In the genomic region with DNA sequence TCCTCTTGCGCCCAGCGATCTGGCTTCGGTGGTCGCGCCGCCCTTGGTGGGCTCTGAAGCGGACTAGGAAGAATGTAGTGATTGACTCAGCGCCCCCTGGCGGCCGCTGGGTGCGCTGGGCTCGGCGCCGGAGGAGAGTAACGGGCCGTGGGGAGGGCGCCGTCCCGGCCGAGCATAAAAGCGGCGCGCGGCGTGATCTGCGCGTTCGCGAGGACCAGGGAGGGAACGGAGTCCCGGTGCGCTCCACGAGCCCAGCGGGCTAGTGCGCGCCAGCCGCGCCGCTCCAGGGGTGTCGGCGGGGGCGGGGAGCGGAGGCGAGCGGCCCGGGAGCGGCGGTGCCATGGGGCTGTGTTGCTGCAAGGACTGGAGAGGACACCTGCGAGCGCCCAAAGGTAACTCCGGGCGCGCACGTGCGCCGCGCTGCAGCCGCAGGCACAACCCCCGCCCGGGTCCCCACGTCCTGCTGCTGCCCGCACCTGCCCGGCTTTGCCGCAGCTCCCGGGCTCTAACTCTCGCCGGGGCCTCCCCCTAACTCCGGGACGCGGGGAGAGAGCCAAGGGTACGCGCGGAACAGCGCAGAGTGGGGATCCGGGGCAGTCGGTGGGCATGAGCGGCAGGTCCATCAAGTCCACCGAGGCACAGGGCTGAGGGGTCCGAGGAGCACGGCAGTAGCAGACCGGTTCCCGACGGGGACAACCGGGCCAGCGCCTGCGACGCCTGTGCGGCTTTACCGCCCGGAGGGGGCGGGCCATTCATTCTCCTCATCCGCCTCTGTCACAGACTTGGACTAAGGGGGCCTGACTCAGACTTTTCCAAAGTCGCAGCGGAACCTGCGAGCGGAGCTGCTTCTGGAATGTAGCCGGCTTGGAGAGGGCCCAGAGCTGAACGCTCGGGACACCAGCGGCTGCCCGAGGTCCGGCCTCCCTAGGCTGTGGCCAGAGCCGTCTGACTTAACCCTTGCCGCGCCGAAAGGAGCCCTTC, we compare ENCODE assay signal across 8 mouse cellular contexts.
DNase-seq lines count a peak whose midpoint lies in the region; ATAC-seq and TF ChIP-seq lines count a peak whose summit lies in the region.

No protein-coding gene starts in this region.

- no peak for TF ChIP-seq EP300 in liver, embryonic 14.5 days (IDR thresholded peaks at IDR 0.05; ENCODE audit: low read depth)

- H3K4me3 ChIP-seq in bone marrow, adult 2 months (replicated peaks; ENCODE audit: control insufficient read depth, low read depth, low read length) = peak overlapping the region; percentile 35
- H3K4me3 ChIP-seq in forebrain, embryonic 10.5 days = peak overlapping the region; percentile 67
- peak overlapping the region; percentile 68 for H3K4me3 ChIP-seq in heart, embryonic 15.5 days
- peak overlapping the region; percentile 63 for H3K4me3 ChIP-seq in kidney, postnatal 0 days (replicated peaks; ENCODE audit: low read depth, low read length)
- peak overlapping the region; percentile 48 to 57 for H3K4me3 ChIP-seq in liver, embryonic 14.5 days (ENCODE audit: insufficient read depth in 1 of 2, low read depth in 2 of 2, low read length in 2 of 2)
- H3K4me3 ChIP-seq in neural tube, embryonic 11.5 days (ENCODE audit: low read depth, low read length) = peak overlapping the region; percentile 54
- H3K4me3 ChIP-seq in stomach, embryonic 16.5 days (replicated peaks; ENCODE audit: low read length) = peak overlapping the region; percentile 65

- TF ChIP-seq CTCF in bone marrow, adult 2 months (IDR thresholded peaks at IDR 0.05; ENCODE audit: control insufficient read depth, insufficient read depth, low read length) = peak; percentile 65
- TF ChIP-seq CTCF in kidney, postnatal 0 days (IDR thresholded peaks at IDR 0.05; ENCODE audit: low read depth) = peak; percentile 78
- TF ChIP-seq CTCF in liver, embryonic 14.5 days (IDR thresholded peaks at IDR 0.05; ENCODE audit: low read depth) = peak; percentile 77

- peaks cover 84% of the 10 kb centered on the region for H3K27me3 ChIP-seq in forebrain, embryonic 10.5 days (ENCODE audit: poor library complexity, severe bottlenecking)
- H3K27me3 ChIP-seq in heart, embryonic 15.5 days = peaks cover 21% of the 10 kb centered on the region
- no peaks in the 10 kb centered on the region for H3K27me3 ChIP-seq in kidney, postnatal 0 days (ENCODE audit: insufficient read depth, low read length)
- H3K27me3 ChIP-seq in liver, embryonic 14.5 days (ENCODE audit: control insufficient read depth, insufficient read depth, low read length) = peaks cover 29% of the 10 kb centered on the region
- peaks cover 24% of the 10 kb centered on the region for H3K27me3 ChIP-seq in neural tube, embryonic 11.5 days (ENCODE audit: control insufficient read depth, insufficient read depth, low read length)
- 0 out of 2 replicates have a peak, but pooled peaks cover 3% of the 10 kb centered on the region for H3K27me3 ChIP-seq in stomach, embryonic 16.5 days (ENCODE audit: control insufficient read depth, insufficient read depth, low read length)

- peak overlapping the region; percentile 100 for H3K4me2 ChIP-seq in heart, embryonic 15.5 days
- H3K4me2 ChIP-seq in kidney, postnatal 0 days (ENCODE audit: low read length) = peak overlapping the region; percentile 100
- peak overlapping the region; percentile 67 for H3K4me2 ChIP-seq in liver, embryonic 14.5 days (ENCODE audit: low read depth)
- H3K4me2 ChIP-seq in neural tube, embryonic 11.5 days (ENCODE audit: low read depth) = peak overlapping the region; percentile 93
- H3K4me2 ChIP-seq in stomach, embryonic 16.5 days (ENCODE audit: low read depth, low read length) = peak overlapping the region; percentile 100

- H3K36me3 ChIP-seq in forebrain, embryonic 10.5 days (replicated peaks) = no peaks in the 10 kb centered on the region
- H3K36me3 ChIP-seq in heart, embryonic 15.5 days = no peaks in the 10 kb centered on the region
- no peaks in the 10 kb centered on the region for H3K36me3 ChIP-seq in kidney, postnatal 0 days (ENCODE audit: insufficient read depth, low read length)
- no peaks in the 10 kb centered on the region for H3K36me3 ChIP-seq in liver, embryonic 14.5 days (replicated peaks; ENCODE audit: control insufficient read depth, insufficient read depth, low read depth)
- H3K36me3 ChIP-seq in neural tube, embryonic 11.5 days (ENCODE audit: control insufficient read depth, insufficient read depth, low read length) = no peaks in the 10 kb centered on the region
- no peaks in the 10 kb centered on the region for H3K36me3 ChIP-seq in stomach, embryonic 16.5 days (ENCODE audit: control insufficient read depth, insufficient read depth, low read length)

- under 1% methylated on average over 106 of the region's 106 CpGs for WGBS in bone marrow, adult 2 months
- under 1% methylated on average over 106 of the region's 106 CpGs for WGBS in forebrain, embryonic 10.5 days
- under 1% methylated on average over 103 of the region's 106 CpGs for WGBS in heart, embryonic 15.5 days
- whole genome bisulfite sequencing in kidney, postnatal 0 days = under 1% methylated on average over 88 of the region's 106 CpGs
- WGBS in liver, embryonic 14.5 days (ENCODE audit: insufficient replicate concordance) = under 1% methylated on average over 95 of the region's 106 CpGs
- under 1% methylated on average over 100 of the region's 106 CpGs for WGBS in neural tube, embryonic 11.5 days
- under 1% methylated on average over 106 of the region's 106 CpGs for WGBS in stomach, embryonic 16.5 days

- no peak for TF ChIP-seq POLR2A in bone marrow, adult 2 months (IDR thresholded peaks at IDR 0.05; ENCODE audit: borderline replicate concordance, control insufficient read depth, low read depth, low read length)

- peak overlapping the region; percentile 66 for H3K9ac ChIP-seq in heart, embryonic 15.5 days
- H3K9ac ChIP-seq in kidney, postnatal 0 days (ENCODE audit: low read depth, low read length) = peak overlapping the region; percentile 57
- H3K9ac ChIP-seq in liver, embryonic 14.5 days (replicated peaks) = peak overlapping the region; percentile 23; the same call in 1 of the 2 replicates
- H3K9ac ChIP-seq in neural tube, embryonic 11.5 days (ENCODE audit: low read length) = peak overlapping the region; percentile 19
- H3K9ac ChIP-seq in stomach, embryonic 16.5 days (ENCODE audit: low read length) = peak overlapping the region; percentile 67

- no peak overlapping the region for H3K27ac ChIP-seq in bone marrow, adult 2 months (ENCODE audit: control insufficient read depth, insufficient read depth, low read depth, low read length, poor library complexity)
- peak overlapping the region; percentile 73 for H3K27ac ChIP-seq in forebrain, embryonic 10.5 days
- H3K27ac ChIP-seq in heart, embryonic 15.5 days = no peak overlapping the region
- peak overlapping the region; percentile 58 for H3K27ac ChIP-seq in kidney, postnatal 0 days
- no peak overlapping the region for H3K27ac ChIP-seq in liver, embryonic 14.5 days
- no peak overlapping the region for H3K27ac ChIP-seq in neural tube, embryonic 11.5 days (ENCODE audit: low read depth, low read length)
- peak overlapping the region; percentile 18; the same call in 1 of the 2 replicates for H3K27ac ChIP-seq in stomach, embryonic 16.5 days (ENCODE audit: low read length)

- DNase-seq in CD4-positive, CD25-positive, alpha-beta regulatory T cell, adult 2 months (ENCODE audit: low read depth, low spot score) = peak; percentile 64
- DNase-seq in forebrain, embryonic 10.5 days (ENCODE audit: extremely low spot score, low spot score) = peak; percentile 82
- peak; percentile 80 for DNase-seq in kidney, postnatal 0 days (ENCODE audit: low spot score)
- no peak for DNase-seq in liver, embryonic 14.5 days (ENCODE audit: low read depth in 3 of 3, low spot score in 3 of 3)
- peak; percentile 89 for DNase-seq in neural tube, embryonic 11.5 days (ENCODE audit: low spot score)

- ATAC-seq in heart, embryonic 15.5 days (replicated peaks; ENCODE audit: insufficient number of reproducible peaks, insufficient read depth, low FRiP score, low read depth) = peak; percentile 74
- peak; percentile 55 for ATAC-seq in kidney, postnatal 0 days (replicated peaks; ENCODE audit: low FRiP score, low read depth)
- ATAC-seq in liver, embryonic 14.5 days (ENCODE audit: insufficient read depth) = peak; percentile 53
- ATAC-seq in neural tube, embryonic 11.5 days (ENCODE audit: insufficient read depth, low FRiP score, low TSS enrichment) = peak; percentile 78
- ATAC-seq in stomach, embryonic 16.5 days (ENCODE audit: insufficient read depth, low FRiP score) = peak; percentile 63; the same call in 1 of the 2 replicates

- H3K4me1 ChIP-seq in bone marrow, adult 2 months (ENCODE audit: control insufficient read depth, insufficient read depth, low read length) = no peaks in the 10 kb centered on the region; the same call in 1 of the 2 replicates
- H3K4me1 ChIP-seq in forebrain, embryonic 10.5 days = peaks cover 44% of the 10 kb centered on the region
- H3K4me1 ChIP-seq in heart, embryonic 15.5 days (replicated peaks) = peaks cover 29% of the 10 kb centered on the region
- H3K4me1 ChIP-seq in kidney, postnatal 0 days (replicated peaks; ENCODE audit: insufficient read depth, low read length) = peaks cover 5% of the 10 kb centered on the region
- no peaks in the 10 kb centered on the region for H3K4me1 ChIP-seq in liver, embryonic 14.5 days (replicated peaks; ENCODE audit: control insufficient read depth in 2 of 2, insufficient read depth in 2 of 2, low read length in 1 of 2)
- H3K4me1 ChIP-seq in neural tube, embryonic 11.5 days (ENCODE audit: control insufficient read depth, insufficient read depth, low read length) = no peaks in the 10 kb centered on the region
- H3K4me1 ChIP-seq in stomach, embryonic 16.5 days (ENCODE audit: control insufficient read depth, insufficient read depth, low read length) = peaks cover 18% of the 10 kb centered on the region

- no peaks in the 10 kb centered on the region for H3K9me3 ChIP-seq in forebrain, embryonic 10.5 days
- H3K9me3 ChIP-seq in heart, embryonic 15.5 days (replicated peaks) = no peaks in the 10 kb centered on the region
- H3K9me3 ChIP-seq in kidney, postnatal 0 days (replicated peaks; ENCODE audit: low read length) = no peaks in the 10 kb centered on the region
- no peaks in the 10 kb centered on the region for H3K9me3 ChIP-seq in liver, embryonic 14.5 days (ENCODE audit: control insufficient read depth, low read length)
- no peaks in the 10 kb centered on the region for H3K9me3 ChIP-seq in neural tube, embryonic 11.5 days (ENCODE audit: control insufficient read depth, low read length)
- no peaks in the 10 kb centered on the region for H3K9me3 ChIP-seq in stomach, embryonic 16.5 days (replicated peaks; ENCODE audit: control insufficient read depth, low read length)

Comparison
In these comparisons a context has a peak if more than half of its experiments do, and no peak if none do; other contexts are left out.
1. DNase-seq: peak in CD4-positive, CD25-positive, alpha-beta regulatory T cell, adult 2 months (single experiment), forebrain, embryonic 10.5 days (single experiment), kidney, postnatal 0 days (single experiment) and neural tube, embryonic 11.5 days (single experiment); none in liver, embryonic 14.5 days (0 of 3).
2. H3K27ac ChIP-seq: peak in forebrain, embryonic 10.5 days (single experiment), kidney, postnatal 0 days (single experiment) and stomach, embryonic 16.5 days (single experiment); none in bone marrow, adult 2 months (single experiment), heart, embryonic 15.5 days (single experiment), liver, embryonic 14.5 days (single experiment) and neural tube, embryonic 11.5 days (single experiment).
3. Peak in every context shown above with its lines, with median percentiles within 50 percentile points of each other: H3K4me3 ChIP-seq, CTCF ChIP-seq, ATAC-seq, H3K4me2 ChIP-seq and H3K9ac ChIP-seq.